Mouse (Mus musculus) neural tube, embryonic 10.5 days (tissue): ENCODE results near the gene Rnf114.
A peak's percentile ranks its signal among the peaks of the same experiment; 100 is the strongest.

ENCODE experiments used
- DNase-seq: peaks from one replicate; pipeline ENCODE4 v3.0.0-alpha.2; 2017; ENCODE audit warnings: low spot score; ENCODE audit errors: extremely low spot score

The Rnf114 gene

GRCm38 (mm10) chr2:167474218-167474617 lies 18.2 kb upstream of the Rnf114 start:
- no peak for DNase-seq

- DNase-seq, result no peak
These were observed 16.8 kb upstream of the Rnf114 start for GRCm38 (mm10) chr2:167475596-167475995.

GRCm38 (mm10) chr2:167476200-167476688 lies 16.2 kb upstream of the Rnf114 start:
- DNase-seq, result no peak

- DNase-seq, result no peak
These were observed 15.7 kb upstream of the Rnf114 start for GRCm38 (mm10) chr2:167476762-167477161.

GRCm38 (mm10) chr2:167478128-167478527 lies 14.3 kb upstream of the Rnf114 start:
- DNase-seq, result no peak

- DNase-seq, result no peak
These were observed 12.9 kb upstream of the Rnf114 start for GRCm38 (mm10) chr2:167479501-167479900.

GRCm38 (mm10) chr2:167482681-167483080 lies 9.8 kb upstream of the Rnf114 start:
- no peak for DNase-seq

- no peak for DNase-seq
These were observed 9.2 kb upstream of the Rnf114 start for GRCm38 (mm10) chr2:167483081-167483826.

GRCm38 (mm10) chr2:167483827-167484410 lies 8.5 kb upstream of the Rnf114 start:
- no peak for DNase-seq

GRCm38 (mm10) chr2:167484932-167485331 lies 7.5 kb upstream of the Rnf114 start:
- no peak for DNase-seq

- no peak for DNase-seq
These were observed 6.7 kb upstream of the Rnf114 start for GRCm38 (mm10) chr2:167485501-167486377.

GRCm38 (mm10) chr2:167486573-167486972 lies 5.9 kb upstream of the Rnf114 start:
- DNase-seq, result no peak

- DNase-seq, result no peak
These were observed 4.9 kb upstream of the Rnf114 start for GRCm38 (mm10) chr2:167487551-167487950.

- DNase-seq, result no peak
These were observed 4.5 kb upstream of the Rnf114 start for GRCm38 (mm10) chr2:167487994-167488393.

GRCm38 (mm10) chr2:167490813-167491525 lies 1.5 kb upstream of the Rnf114 start:
- DNase-seq, result no peak

- DNase-seq, result peak; percentile 94
These were observed 530 bp downstream of the Rnf114 start, which contains the start of gene Spata2 for GRCm38 (mm10) chr2:167492713-167493636. Gene Spata2, minus strand, starts transcription at chr2:167492887.

- no peak for DNase-seq
These were observed 4.0 kb downstream of the Rnf114 start for GRCm38 (mm10) chr2:167496437-167496836.

GRCm38 (mm10) chr2:167497272-167497671 lies 4.8 kb downstream of the Rnf114 start:
- DNase-seq, result no peak

- DNase-seq, result no peak
These were observed 10.3 kb downstream of the Rnf114 start for GRCm38 (mm10) chr2:167502554-167503252.
